Mouse (Mus musculus): ENCODE measurements around the gene Dock3. TPM values are rescaled to one million over a fixed set of nuclear protein-coding genes. Genes with fewer than 3 reads are reported as not detected.

Gene Dock3
- polyA plus RNA-seq, 1 experiment, result 21.8 TPM

DNA sequence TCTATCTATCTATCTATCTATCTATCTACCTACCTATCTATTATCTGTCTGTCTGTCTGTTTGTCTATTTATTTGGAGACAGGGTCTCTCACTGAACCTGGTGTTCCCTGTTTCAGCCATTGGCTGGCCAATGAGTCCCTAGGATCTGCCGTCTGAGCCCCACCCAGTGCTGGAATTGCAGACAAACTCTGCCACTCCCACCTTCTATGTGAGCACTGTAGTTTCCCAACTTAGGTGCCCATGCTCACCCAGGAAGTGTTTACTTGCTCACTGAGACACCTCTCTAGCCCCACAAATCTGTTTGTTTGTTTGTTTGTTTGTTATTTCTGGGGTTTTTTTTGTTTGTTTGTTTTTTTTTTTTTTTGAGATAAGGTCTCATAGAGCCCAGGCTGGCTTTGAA lies 35.3 kb upstream of the Dock3 start:
- Histone ChIP-seq H3K36me3 (ENCODE audit: control insufficient read depth, insufficient read depth, low read length) (no peaks in the 10 kb centered on the region), H3K27me3 (ENCODE audit: control insufficient read depth, insufficient read depth, low read length) (no peaks in the 10 kb centered on the region), H3K4me3 (ENCODE audit: control insufficient read depth, low read depth, low read length) (no peak overlapping the region), H3K27ac (ENCODE audit: control insufficient read depth, insufficient read depth, low read depth, low read length) (no peak overlapping the region), H3K4me1 (ENCODE audit: control insufficient read depth, insufficient read depth, low read length) (no peaks in the 10 kb centered on the region)
- TF ChIP-seq POLR2A (IDR thresholded peaks at IDR 0.05; ENCODE audit: control insufficient read depth, low read depth, low read length), result no peak
- TF ChIP-seq CTCF (IDR thresholded peaks at IDR 0.05; ENCODE audit: control insufficient read depth, insufficient read depth, insufficient replicate concordance, low read depth, low read length), result no peak

DNA sequence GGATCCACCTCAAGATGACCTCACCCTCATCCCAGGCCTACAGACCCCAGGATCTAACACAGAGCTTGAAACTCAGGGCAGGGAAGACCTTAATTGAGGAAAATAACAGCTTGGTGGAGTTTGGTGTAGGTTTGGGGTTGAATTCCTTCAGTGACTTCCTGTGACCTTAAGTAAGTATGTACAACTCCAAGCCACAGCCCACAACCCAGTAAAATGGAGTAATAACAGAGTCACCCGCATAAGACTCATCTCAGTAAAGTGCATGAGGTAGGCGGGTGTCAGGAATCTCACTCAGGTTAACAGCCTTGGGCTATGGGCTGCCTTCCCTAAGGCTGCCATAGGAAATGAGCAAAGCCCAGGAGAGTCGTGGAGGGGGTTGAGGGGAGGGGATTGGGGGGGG lies 33.0 kb upstream of the Dock3 start:
- H3K4me1 ChIP-seq (ENCODE audit: control insufficient read depth, insufficient read depth, low read length), result no peaks in the 10 kb centered on the region
- no peaks in the 10 kb centered on the region for H3K27me3 ChIP-seq (ENCODE audit: control insufficient read depth, insufficient read depth, low read length)
- H3K36me3 ChIP-seq (ENCODE audit: control insufficient read depth, insufficient read depth, low read length), result no peaks in the 10 kb centered on the region
- TF ChIP-seq CTCF (IDR thresholded peaks at IDR 0.05; ENCODE audit: control insufficient read depth, insufficient read depth, insufficient replicate concordance, low read depth, low read length) (no peak), POLR2A (IDR thresholded peaks at IDR 0.05; ENCODE audit: control insufficient read depth, low read depth, low read length) (no peak)
- H3K4me3 ChIP-seq (ENCODE audit: control insufficient read depth, low read depth, low read length), result no peak overlapping the region
- H3K27ac ChIP-seq (ENCODE audit: control insufficient read depth, insufficient read depth, low read depth, low read length), result no peak overlapping the region

DNA sequence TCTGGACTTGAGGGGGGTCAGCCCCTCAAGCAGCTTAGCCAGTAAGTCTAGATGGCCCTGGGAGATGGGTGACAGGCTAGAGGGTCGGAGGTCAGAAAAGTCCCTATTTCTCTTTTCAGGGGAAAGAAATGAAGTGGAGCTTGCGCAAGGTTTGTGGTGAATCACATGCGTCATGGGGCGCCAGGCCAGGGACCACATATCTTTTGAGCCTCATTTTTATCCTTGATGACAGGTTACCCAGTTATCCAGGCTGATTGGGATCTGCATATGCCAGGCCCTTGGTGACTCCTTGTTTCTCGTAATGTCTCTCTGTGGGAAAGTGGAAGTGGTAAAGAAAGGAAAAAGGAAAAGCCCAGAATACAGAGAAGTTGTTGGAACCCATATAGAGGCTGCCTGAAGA lies 32.2 kb upstream of the Dock3 start:
- no peaks in the 10 kb centered on the region for H3K36me3 ChIP-seq (ENCODE audit: control insufficient read depth, insufficient read depth, low read length)
- no peak overlapping the region for H3K27ac ChIP-seq (ENCODE audit: control insufficient read depth, insufficient read depth, low read depth, low read length)
- H3K27me3 ChIP-seq (ENCODE audit: control insufficient read depth, insufficient read depth, low read length), result no peaks in the 10 kb centered on the region
- H3K4me3 ChIP-seq (ENCODE audit: control insufficient read depth, low read depth, low read length), result no peak overlapping the region
- TF ChIP-seq CTCF (IDR thresholded peaks at IDR 0.05; ENCODE audit: control insufficient read depth, insufficient read depth, insufficient replicate concordance, low read depth, low read length) (no peak), POLR2A (IDR thresholded peaks at IDR 0.05; ENCODE audit: control insufficient read depth, low read depth, low read length) (no peak)
- no peaks in the 10 kb centered on the region for H3K4me1 ChIP-seq (ENCODE audit: control insufficient read depth, insufficient read depth, low read length)

DNA sequence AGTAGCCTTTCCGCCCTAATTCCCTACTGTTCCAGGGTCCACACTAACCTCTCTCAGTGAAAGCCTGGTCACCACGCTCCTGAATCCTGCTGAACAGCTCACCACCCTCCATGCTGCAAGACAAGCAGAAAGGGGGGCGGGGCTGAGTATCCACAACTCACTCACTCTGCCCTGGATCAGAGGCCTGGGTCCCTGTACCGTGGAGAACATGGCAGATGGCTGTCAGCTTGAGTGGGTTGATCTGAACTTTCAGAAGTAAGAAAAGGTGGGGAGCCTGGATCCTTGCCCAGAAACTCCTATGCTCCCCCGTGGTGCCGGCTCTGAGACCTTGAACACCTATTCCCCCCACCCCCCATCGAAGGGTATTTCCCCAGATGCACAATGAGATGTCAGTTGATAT lies 30.7 kb upstream of the Dock3 start:
- Histone ChIP-seq H3K27me3 (ENCODE audit: control insufficient read depth, insufficient read depth, low read length) (no peaks in the 10 kb centered on the region), H3K4me3 (ENCODE audit: control insufficient read depth, low read depth, low read length) (no peak overlapping the region), H3K4me1 (ENCODE audit: control insufficient read depth, insufficient read depth, low read length) (no peaks in the 10 kb centered on the region), H3K36me3 (ENCODE audit: control insufficient read depth, insufficient read depth, low read length) (no peaks in the 10 kb centered on the region), H3K27ac (ENCODE audit: control insufficient read depth, insufficient read depth, low read depth, low read length) (no peak overlapping the region)
- TF ChIP-seq POLR2A (IDR thresholded peaks at IDR 0.05; ENCODE audit: control insufficient read depth, low read depth, low read length) (no peak), CTCF (IDR thresholded peaks at IDR 0.05; ENCODE audit: control insufficient read depth, insufficient read depth, insufficient replicate concordance, low read depth, low read length) (no peak)

DNA sequence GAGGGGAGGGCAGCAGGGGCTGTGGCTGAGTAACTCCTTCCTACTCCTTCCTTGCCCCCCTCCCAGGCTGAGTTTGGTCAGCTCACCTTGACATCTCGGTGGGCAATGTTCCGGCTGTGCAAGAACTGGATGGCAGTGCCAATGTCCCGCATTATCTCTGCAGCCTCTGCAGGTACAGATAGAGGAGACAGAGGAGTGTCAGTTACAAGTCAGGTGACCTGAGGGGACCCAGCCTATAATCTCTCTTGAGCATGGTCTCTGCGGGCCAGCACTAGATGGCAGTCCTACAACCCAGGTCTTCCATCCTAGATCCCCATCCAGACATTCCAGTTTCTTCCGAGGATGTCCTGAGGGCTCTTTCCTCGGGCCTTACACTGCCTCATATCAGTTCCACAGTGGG lies 30.1 kb upstream of the Dock3 start:
- no peaks in the 10 kb centered on the region for H3K4me1 ChIP-seq (ENCODE audit: control insufficient read depth, insufficient read depth, low read length)
- H3K27me3 ChIP-seq (ENCODE audit: control insufficient read depth, insufficient read depth, low read length), result no peaks in the 10 kb centered on the region
- H3K36me3 ChIP-seq (ENCODE audit: control insufficient read depth, insufficient read depth, low read length), result no peaks in the 10 kb centered on the region
- TF ChIP-seq CTCF (IDR thresholded peaks at IDR 0.05; ENCODE audit: control insufficient read depth, insufficient read depth, insufficient replicate concordance, low read depth, low read length) (no peak), POLR2A (IDR thresholded peaks at IDR 0.05; ENCODE audit: control insufficient read depth, low read depth, low read length) (no peak)
- H3K27ac ChIP-seq (ENCODE audit: control insufficient read depth, insufficient read depth, low read depth, low read length), result no peak overlapping the region
- no peak overlapping the region for H3K4me3 ChIP-seq (ENCODE audit: control insufficient read depth, low read depth, low read length)

DNA sequence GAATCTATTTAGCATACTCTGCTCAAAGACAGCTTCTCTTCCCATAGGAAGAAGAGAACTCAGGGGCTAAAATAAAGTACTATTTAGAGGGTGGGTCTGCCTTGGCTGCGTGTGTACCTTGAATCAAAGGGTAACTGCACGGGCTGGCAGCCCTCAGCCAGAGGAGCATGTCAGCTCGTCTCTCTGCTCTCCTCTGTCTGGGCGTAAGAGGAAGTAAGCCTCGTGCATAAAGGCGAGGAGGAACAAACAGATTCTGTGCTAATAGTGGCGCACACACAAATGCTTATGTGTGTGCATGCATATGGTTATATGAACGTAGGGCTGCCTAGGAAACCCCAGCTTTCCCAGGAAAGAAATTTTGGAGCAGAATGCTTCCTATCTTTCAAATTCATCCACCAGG lies 29.1 kb upstream of the Dock3 start:
- no peaks in the 10 kb centered on the region for H3K36me3 ChIP-seq (ENCODE audit: control insufficient read depth, insufficient read depth, low read length)
- H3K27ac ChIP-seq (ENCODE audit: control insufficient read depth, insufficient read depth, low read depth, low read length), result no peak overlapping the region
- TF ChIP-seq CTCF (IDR thresholded peaks at IDR 0.05; ENCODE audit: control insufficient read depth, insufficient read depth, insufficient replicate concordance, low read depth, low read length) (no peak), POLR2A (IDR thresholded peaks at IDR 0.05; ENCODE audit: control insufficient read depth, low read depth, low read length) (no peak)
- H3K27me3 ChIP-seq (ENCODE audit: control insufficient read depth, insufficient read depth, low read length), result no peaks in the 10 kb centered on the region
- H3K4me1 ChIP-seq (ENCODE audit: control insufficient read depth, insufficient read depth, low read length), result no peaks in the 10 kb centered on the region; the same call in 1 of the 2 replicates
- H3K4me3 ChIP-seq (ENCODE audit: control insufficient read depth, low read depth, low read length), result no peak overlapping the region

DNA sequence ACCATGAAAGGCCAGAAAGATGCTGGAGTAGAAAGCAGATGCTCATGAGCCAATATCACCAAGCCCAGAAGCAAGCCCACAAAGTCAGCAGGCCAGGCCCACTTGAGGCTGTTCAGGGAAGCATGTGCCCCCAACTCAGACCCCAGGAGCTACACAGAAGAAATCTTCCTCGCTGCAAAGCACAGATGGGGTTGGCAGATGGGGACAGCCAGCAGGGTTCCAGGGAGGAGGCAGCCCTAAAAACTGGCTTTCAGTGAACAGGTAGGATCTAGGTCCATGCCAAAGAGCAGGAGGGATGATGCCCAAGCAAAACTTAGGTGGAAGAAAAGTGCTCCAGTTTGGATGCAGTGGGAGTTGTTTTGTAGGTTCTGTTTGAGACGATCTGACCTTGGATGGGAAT lies 28.7 kb upstream of the Dock3 start:
- no peaks in the 10 kb centered on the region for H3K27me3 ChIP-seq (ENCODE audit: control insufficient read depth, insufficient read depth, low read length)
- no peak for TF ChIP-seq CTCF (IDR thresholded peaks at IDR 0.05; ENCODE audit: control insufficient read depth, insufficient read depth, insufficient replicate concordance, low read depth, low read length)
- TF ChIP-seq POLR2A (IDR thresholded peaks at IDR 0.05; ENCODE audit: control insufficient read depth, low read depth, low read length), result no peak
- H3K4me1 ChIP-seq (ENCODE audit: control insufficient read depth, insufficient read depth, low read length), result no peaks in the 10 kb centered on the region; the same call in 1 of the 2 replicates
- no peak overlapping the region for H3K27ac ChIP-seq (ENCODE audit: control insufficient read depth, insufficient read depth, low read depth, low read length)
- no peaks in the 10 kb centered on the region for H3K36me3 ChIP-seq (ENCODE audit: control insufficient read depth, insufficient read depth, low read length)
- H3K4me3 ChIP-seq (ENCODE audit: control insufficient read depth, low read depth, low read length), result no peak overlapping the region

DNA sequence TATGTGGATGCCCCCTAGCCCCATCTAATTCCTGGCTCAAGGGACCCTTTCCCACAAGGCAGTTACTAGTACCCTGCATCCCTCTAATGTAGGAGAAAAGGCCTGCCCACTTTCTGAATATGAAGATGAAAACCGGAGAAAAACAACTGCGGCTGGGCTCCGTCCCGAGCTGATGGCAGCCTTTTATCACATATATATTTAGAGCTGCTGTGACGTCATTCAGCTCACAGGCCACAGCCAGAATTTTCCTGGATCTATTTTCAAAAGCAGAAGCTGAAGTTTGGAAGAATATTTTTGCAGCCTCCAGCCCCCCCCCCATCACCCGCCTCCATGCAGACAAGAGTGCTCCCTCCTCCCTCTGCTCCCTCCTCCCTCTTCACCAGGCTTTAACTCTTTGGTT lies 27.9 kb upstream of the Dock3 start:
- no peaks in the 10 kb centered on the region for H3K36me3 ChIP-seq (ENCODE audit: control insufficient read depth, insufficient read depth, low read length)
- H3K27me3 ChIP-seq (ENCODE audit: control insufficient read depth, insufficient read depth, low read length), result no peaks in the 10 kb centered on the region
- H3K27ac ChIP-seq (ENCODE audit: control insufficient read depth, insufficient read depth, low read depth, low read length), result no peak overlapping the region
- TF ChIP-seq POLR2A (IDR thresholded peaks at IDR 0.05; ENCODE audit: control insufficient read depth, low read depth, low read length) (no peak), CTCF (IDR thresholded peaks at IDR 0.05; ENCODE audit: control insufficient read depth, insufficient read depth, insufficient replicate concordance, low read depth, low read length) (no peak)
- no peak overlapping the region for H3K4me3 ChIP-seq (ENCODE audit: control insufficient read depth, low read depth, low read length)
- H3K4me1 ChIP-seq (ENCODE audit: control insufficient read depth, insufficient read depth, low read length), result peaks cover 4% of the 10 kb centered on the region; the same call in 1 of the 2 replicates

Measured in testis, adult 2 months (tissue).